Mouse (Mus musculus) neural tube, embryonic 13.5 days (tissue): Measurements from ENCODE around the gene Fam136a. TPM values are rescaled to one million over a fixed set of nuclear protein-coding genes. Genes with fewer than 3 reads are reported as not detected.
"Not testable (repeated sequence)": the region's sequence is repeated elsewhere in the genome, so short reads cannot be mapped to it uniquely, and the experiment has no call there.

Experiments used
- ATAC-seq: fragments of 200-750 bp; cut with Nextera tagmentation; 2 replicates; pipeline ENCODE4 v1.8.0; 2017; ENCODE audit warnings: low read depth, mild to moderate bottlenecking, moderate TSS enrichment, moderate library complexity
- H3K27ac ChIP-seq: fragments of 300-500 bp; sonication (generic); replicated peaks from 2 replicates; pipeline ENCODE4 v1.5.1; 2015; ENCODE audit warnings: moderate library complexity, mild to moderate bottlenecking, inconsistent platforms
- H3K27me3 ChIP-seq: fragments of 300-500 bp; sonication (generic); 2 replicates; pipeline ENCODE4 v1.6.1; 2015; ENCODE audit warnings: mild to moderate bottlenecking, inconsistent platforms
- H3K36me3 ChIP-seq: fragments of 300-500 bp; sonication (generic); 2 replicates; pipeline ENCODE4 v1.6.1; 2015; ENCODE audit warnings: mild to moderate bottlenecking, inconsistent platforms
- H3K4me1 ChIP-seq: fragments of 300-500 bp; sonication (generic); replicated peaks from 2 replicates; pipeline ENCODE4 v1.6.1; 2015; ENCODE audit warnings: inconsistent platforms
- H3K4me2 ChIP-seq: fragments of 300-500 bp; sonication (generic); 2 replicates; pipeline ENCODE4 v1.6.1; 2015; ENCODE audit warnings: inconsistent platforms, mild to moderate bottlenecking, moderate library complexity
- H3K4me3 ChIP-seq: fragments of 300-500 bp; sonication (generic); 2 replicates; pipeline ENCODE4 v1.5.1; 2015; ENCODE audit warnings: mild to moderate bottlenecking, inconsistent platforms
- H3K9ac ChIP-seq: fragments of 300-500 bp; sonication (generic); 2 replicates; pipeline ENCODE4 v1.6.1; 2015; ENCODE audit warnings: moderate library complexity, mild to moderate bottlenecking, inconsistent platforms
- H3K9me3 ChIP-seq: fragments of 300-500 bp; sonication (generic); 2 replicates; pipeline ENCODE4 v1.6.1; 2016; ENCODE audit warnings: inconsistent platforms
- WGBS: fragments of 180-500 bp; shearing (Covaris S2); methylation state at CpG from one replicate; pipeline ENCODE4 v1.1.7; 2015; 5-methylcytosine and 5-hydroxymethylcytosine counted together
- polyA plus RNA-seq: library from polyadenylated mRNA; unstranded; fragments of >200 nt; fragmentation: Nextera tagmentation; extraction: Ambion mirVana; gene quantifications from 2 replicates; pipeline ENCODE4 v1.2.1, GENCODE M21; 2015

The Fam136a gene
- polyA plus RNA-seq, 1 experiment from 2014 or later = 113 TPM

DNA sequence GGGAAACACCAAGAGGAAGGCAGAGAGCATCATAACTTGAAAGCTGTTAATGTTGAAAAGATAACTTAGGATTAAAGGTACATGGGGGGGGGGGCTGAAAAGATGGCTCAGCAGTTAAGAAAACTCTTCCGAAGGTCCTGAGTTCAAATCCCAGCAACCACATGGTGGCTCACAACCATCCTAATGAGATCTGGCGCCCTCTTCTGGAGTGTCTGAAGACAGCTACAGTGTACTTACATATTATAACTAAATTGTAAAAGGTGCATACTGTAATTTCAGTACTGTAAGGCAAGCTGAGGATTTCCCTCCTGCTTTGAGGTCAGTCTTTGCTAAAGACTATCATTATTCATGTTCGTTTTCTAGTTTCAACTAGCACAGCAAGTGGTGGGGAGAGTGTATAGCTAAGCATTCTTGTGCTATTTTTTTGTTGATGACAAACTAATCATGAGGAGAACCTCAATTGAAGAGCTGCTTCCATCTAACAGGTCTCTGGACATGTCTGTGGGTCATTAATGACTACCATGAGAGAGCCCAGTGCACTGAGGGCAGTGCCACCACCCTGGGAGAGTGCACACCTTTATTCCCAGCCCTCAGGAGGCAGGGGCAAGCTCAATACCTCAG is 4.8 kb downstream of the Fam136a start:
- Histone ChIP-seq H3K4me3 (peak overlapping the region; percentile 76), H3K4me1 (peaks cover 38% of the 10 kb centered on the region), H3K27ac (peak overlapping the region; percentile 95), H3K9me3 (no peaks in the 10 kb centered on the region), H3K4me2 (peak overlapping the region; percentile 64), H3K36me3 (peaks cover 15% of the 10 kb centered on the region), H3K27me3 (no peaks in the 10 kb centered on the region), H3K9ac (peak overlapping the region; percentile 74)
- ATAC-seq = no peak
- 62% methylated on average over 3 of the region's 3 CpGs for WGBS

- peak within 1 kb of the TSS; percentile 95 for H3K27ac ChIP-seq
- peaks cover 38% of the 10 kb centered on the region for H3K4me1 ChIP-seq
- ATAC-seq = peak; percentile 29; the same call in 1 of the 2 replicates
- no peaks in the 10 kb centered on the region for H3K27me3 ChIP-seq
- peak within 1 kb of the TSS; percentile 76 for H3K4me3 ChIP-seq
- H3K9me3 ChIP-seq = no peaks in the 10 kb centered on the region
- peak within 1 kb of the TSS; percentile 74 for H3K4me2 ChIP-seq
- peak within 1 kb of the TSS; percentile 84 for H3K9ac ChIP-seq
- H3K36me3 ChIP-seq = peaks cover 15% of the 10 kb centered on the region
- 16% methylated on average over 15 of the region's 15 CpGs for WGBS
These were observed 5.4 kb downstream of the Fam136a start, which contains the start of gene Snrpg for GRCm38 (mm10) chr6:86370764-86371339. TSS of gene Snrpg (plus strand) at chr6:86371304.

DNA sequence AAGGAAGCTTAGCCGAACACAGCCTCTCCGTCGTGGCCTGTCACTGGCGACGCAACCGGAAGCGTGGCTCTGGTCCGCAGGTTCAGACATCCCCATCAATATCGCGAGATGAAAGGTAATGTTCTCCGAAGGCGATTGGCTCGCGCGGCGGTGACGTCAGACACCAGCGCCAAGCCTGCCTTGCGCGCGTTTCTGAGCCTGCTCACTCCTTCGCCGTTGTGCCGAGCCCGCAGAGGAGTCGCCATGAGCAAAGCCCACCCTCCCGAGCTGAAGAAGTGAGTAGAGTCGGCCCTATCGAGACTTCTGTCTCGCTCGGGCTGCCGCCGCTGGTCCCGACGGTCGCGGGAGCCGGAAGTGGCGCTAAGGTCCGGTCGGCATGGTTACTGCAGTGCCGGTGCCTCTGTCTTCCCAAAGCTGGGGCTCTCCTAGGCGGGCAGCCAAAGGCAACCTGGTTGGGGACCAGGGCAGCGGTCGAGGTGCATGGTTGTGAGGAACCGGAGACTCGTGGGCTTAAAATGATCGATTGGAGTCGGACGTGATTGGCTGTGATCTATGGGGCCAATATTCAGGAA is 6.0 kb downstream of the Fam136a start:
- Histone ChIP-seq H3K9ac (peak overlapping the region; percentile 84), H3K36me3 (peaks cover 20% of the 10 kb centered on the region), H3K4me1 (peaks cover 32% of the 10 kb centered on the region), H3K27ac (peak overlapping the region; percentile 95), H3K4me2 (peak overlapping the region; percentile 74), H3K27me3 (no peaks in the 10 kb centered on the region), H3K9me3 (no peaks in the 10 kb centered on the region), H3K4me3 (peak overlapping the region; percentile 76)
- under 1% methylated on average over 50 of the region's 50 CpGs for WGBS
- peak; percentile 97 for ATAC-seq

- Histone ChIP-seq H3K27me3 (no peaks in the 10 kb centered on the region), H3K9ac (peak overlapping the region; percentile 84), H3K9me3 (no peaks in the 10 kb centered on the region), H3K27ac (peak overlapping the region; percentile 95; the same call in 1 of the 2 replicates), H3K4me1 (peaks cover 26% of the 10 kb centered on the region), H3K4me3 (peak overlapping the region; percentile 76), H3K36me3 (peaks cover 26% of the 10 kb centered on the region), H3K4me2 (peak overlapping the region; percentile 74)
- ATAC-seq = no peak
- WGBS = 5% methylated on average over 12 of the region's 12 CpGs
These were observed 6.6 kb downstream of the Fam136a start for GRCm38 (mm10) chr6:86371950-86372516.

DNA sequence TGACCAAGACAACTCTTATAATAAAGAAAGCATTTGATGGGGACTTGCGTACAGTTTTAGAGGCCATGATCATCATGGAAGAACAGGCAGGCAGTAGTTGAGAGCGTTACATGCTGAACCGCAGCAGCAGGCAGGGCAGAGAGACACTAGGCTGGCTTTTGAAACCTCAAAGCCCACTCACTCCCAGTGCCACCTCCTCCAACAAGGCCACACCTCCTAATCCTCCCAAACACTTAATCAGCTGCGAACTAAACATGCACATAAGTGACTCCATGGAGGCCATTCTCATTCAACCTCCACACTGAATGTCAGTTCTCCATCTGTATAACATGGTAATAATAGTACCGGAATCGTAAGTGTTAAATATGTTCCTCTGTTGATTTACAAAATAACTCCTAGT is 8.1 kb downstream of the Fam136a start:
- no peak overlapping the region for H3K4me3 ChIP-seq
- peaks cover 35% of the 10 kb centered on the region for H3K36me3 ChIP-seq
- H3K4me1 ChIP-seq = peaks cover 25% of the 10 kb centered on the region
- no peak for ATAC-seq
- no peaks in the 10 kb centered on the region for H3K9me3 ChIP-seq
- H3K27ac ChIP-seq = no peak overlapping the region
- H3K27me3 ChIP-seq = no peaks in the 10 kb centered on the region
- no peak overlapping the region for H3K4me2 ChIP-seq
- WGBS = 94% methylated on average over 6 of the region's 6 CpGs
- no peak overlapping the region for H3K9ac ChIP-seq

- H3K4me2 ChIP-seq = no peak overlapping the region
- no peak overlapping the region for H3K27ac ChIP-seq
- 90% methylated on average over 3 of the region's 3 CpGs for WGBS
- no peak overlapping the region for H3K4me3 ChIP-seq
- H3K9me3 ChIP-seq = no peaks in the 10 kb centered on the region
- H3K36me3 ChIP-seq = peaks cover 42% of the 10 kb centered on the region
- H3K4me1 ChIP-seq = peaks cover 3% of the 10 kb centered on the region
- H3K27me3 ChIP-seq = no peaks in the 10 kb centered on the region
- no peak for ATAC-seq
- no peak overlapping the region for H3K9ac ChIP-seq
These were observed 12.9 kb downstream of the Fam136a start for GRCm38 (mm10) chr6:86378341-86378740.

- peaks cover 46% of the 10 kb centered on the region for H3K36me3 ChIP-seq
- not testable (repeated sequence) for H3K4me3 ChIP-seq, H3K27ac ChIP-seq, ATAC-seq, H3K9me3 ChIP-seq, H3K27me3 ChIP-seq, H3K9ac ChIP-seq, H3K4me1 ChIP-seq, H3K4me2 ChIP-seq
- WGBS = 71% methylated on average over 8 of the region's 8 CpGs
These were observed 14.7 kb downstream of the Fam136a start for GRCm38 (mm10) chr6:86380112-86380511.

GRCm38 (mm10) chr6:86382551-86382950 is 17.1 kb downstream of the Fam136a start:
- Histone ChIP-seq H3K4me2 (no peak overlapping the region), H3K9ac (no peak overlapping the region), H3K27ac (no peak overlapping the region), H3K4me3 (no peak overlapping the region), H3K9me3 (no peaks in the 10 kb centered on the region), H3K36me3 (peaks cover 49% of the 10 kb centered on the region), H3K27me3 (no peaks in the 10 kb centered on the region), H3K4me1 (no peaks in the 10 kb centered on the region; the same call in 1 of the 2 replicates)
- no peak for ATAC-seq

GRCm38 (mm10) chr6:86383370-86383769 is 17.9 kb downstream of the Fam136a start:
- 40% methylated on average over 16 of the region's 16 CpGs for WGBS
- no peak for ATAC-seq
- no peaks in the 10 kb centered on the region; the same call in 1 of the 2 replicates for H3K4me1 ChIP-seq
- H3K27me3 ChIP-seq = no peaks in the 10 kb centered on the region
- no peak overlapping the region for H3K9ac ChIP-seq
- H3K36me3 ChIP-seq = peaks cover 49% of the 10 kb centered on the region
- no peaks in the 10 kb centered on the region for H3K9me3 ChIP-seq
- H3K27ac ChIP-seq = no peak overlapping the region
- no peak overlapping the region for H3K4me2 ChIP-seq
- no peak overlapping the region for H3K4me3 ChIP-seq

DNA sequence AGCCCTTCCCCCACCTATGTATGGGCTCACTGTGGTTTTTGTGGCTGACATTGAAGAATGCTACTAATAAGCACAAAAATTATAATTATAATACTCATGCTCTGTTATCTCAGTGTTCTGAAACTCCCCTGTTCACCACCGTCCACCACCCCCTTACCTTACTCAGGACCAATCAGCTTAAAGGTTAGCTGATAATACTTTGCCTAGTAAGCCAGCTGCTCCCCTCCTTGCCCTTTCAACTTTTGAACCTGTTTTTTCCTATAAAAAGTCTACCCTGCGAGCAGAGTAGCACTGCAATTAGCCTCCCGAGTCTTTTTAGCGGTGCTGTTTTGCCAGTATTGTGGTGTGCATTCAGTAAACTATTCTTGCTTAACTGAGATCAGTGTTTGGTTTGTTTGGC is 19.2 kb downstream of the Fam136a start:
- H3K36me3 ChIP-seq = peaks cover 49% of the 10 kb centered on the region
- H3K4me1 ChIP-seq = no peaks in the 10 kb centered on the region; the same call in 1 of the 2 replicates
- 62% methylated on average over 4 of the region's 4 CpGs for WGBS
- no peak overlapping the region for H3K4me2 ChIP-seq
- ATAC-seq = no peak
- no peak overlapping the region for H3K4me3 ChIP-seq
- no peaks in the 10 kb centered on the region for H3K9me3 ChIP-seq
- no peak overlapping the region for H3K27ac ChIP-seq
- H3K9ac ChIP-seq = no peak overlapping the region
- H3K27me3 ChIP-seq = no peaks in the 10 kb centered on the region

DNA sequence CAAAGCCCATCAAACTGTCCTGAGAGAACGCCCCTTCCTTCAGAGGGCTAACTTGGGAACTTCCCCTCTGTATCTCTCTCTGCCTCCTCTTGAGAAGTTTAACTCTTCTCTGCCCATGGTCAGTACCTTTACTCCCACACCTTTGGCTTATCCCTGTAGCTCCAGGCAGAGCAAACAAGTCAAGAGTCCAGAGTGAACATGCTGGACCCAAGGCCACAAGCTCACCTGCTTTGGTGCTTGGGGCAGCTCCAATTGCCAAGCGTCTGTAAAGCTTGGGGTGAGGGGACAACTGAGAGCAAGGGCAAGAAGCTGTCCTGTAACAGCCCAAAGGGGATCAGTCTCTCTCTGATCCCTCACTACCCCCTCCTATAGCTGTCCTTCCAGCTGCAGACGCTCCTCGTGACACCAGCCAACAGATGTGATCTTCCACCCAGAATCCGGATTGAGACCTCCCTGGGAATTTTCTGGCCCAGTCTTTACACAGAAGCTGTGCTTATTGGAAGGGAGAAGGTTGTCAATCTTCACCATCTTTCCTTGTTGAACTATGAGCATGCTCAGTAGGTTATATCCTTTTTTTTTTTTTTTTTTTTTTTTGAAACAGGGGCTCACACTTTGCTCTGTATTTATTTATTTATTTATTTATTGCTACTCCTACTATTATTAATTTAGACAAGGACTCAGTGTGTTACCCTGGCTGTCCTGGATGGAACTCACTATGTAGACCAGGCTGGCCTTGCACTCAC is 20.1 kb downstream of the Fam136a start:
- peaks cover 55% of the 10 kb centered on the region for H3K36me3 ChIP-seq

DNA sequence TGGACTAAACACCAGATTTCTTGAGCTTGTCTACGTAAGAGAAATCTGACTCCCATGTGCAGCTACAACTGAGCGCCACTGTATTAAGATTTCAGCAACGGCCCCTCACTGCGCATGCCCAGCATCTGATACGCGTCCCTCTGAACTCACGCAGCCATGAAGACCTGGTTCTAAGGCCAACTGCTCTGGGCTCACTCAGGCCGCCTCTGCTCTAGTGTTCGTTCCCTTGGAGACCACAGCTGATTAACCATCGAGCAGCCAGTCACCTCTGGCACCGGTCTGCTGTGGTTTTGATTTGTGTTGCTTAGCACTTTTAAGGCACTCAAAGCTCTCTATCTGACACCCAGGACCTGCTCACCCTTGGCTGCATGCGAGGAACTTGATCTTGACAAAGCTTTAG is 21.9 kb downstream of the Fam136a start:
- 83% methylated on average over 12 of the region's 12 CpGs for WGBS
- H3K9ac ChIP-seq = no peak overlapping the region

More for the DNA sequence above, 20.1 kb downstream of the Fam136a start:
- no peaks in the 10 kb centered on the region; the same call in 1 of the 2 replicates for H3K4me1 ChIP-seq
- no peak overlapping the region for H3K4me3 ChIP-seq
- H3K4me2 ChIP-seq = no peak overlapping the region
- H3K9ac ChIP-seq = no peak overlapping the region
- no peak overlapping the region for H3K27ac ChIP-seq
- H3K27me3 ChIP-seq = no peaks in the 10 kb centered on the region
- no peaks in the 10 kb centered on the region for H3K9me3 ChIP-seq
- 85% methylated on average over 5 of the region's 5 CpGs for WGBS
- no peak for ATAC-seq

More for the DNA sequence above, 21.9 kb downstream of the Fam136a start:
- Histone ChIP-seq H3K4me3 (no peak overlapping the region), H3K9me3 (no peaks in the 10 kb centered on the region), H3K36me3 (peaks cover 71% of the 10 kb centered on the region), H3K27me3 (no peaks in the 10 kb centered on the region), H3K4me2 (no peak overlapping the region), H3K27ac (no peak overlapping the region), H3K4me1 (no peaks in the 10 kb centered on the region; the same call in 1 of the 2 replicates)
- ATAC-seq = no peak
